8 mouse cellular contexts compared by ENCODE assay signal in genomic region chr7:13038621-13039169, GRCm38 (mm10). TPM values are rescaled to one million over a fixed set of nuclear protein-coding genes. Genes with fewer than 3 reads are reported as not detected.
DNase-seq lines count a peak whose midpoint lies in the region; ATAC-seq and TF ChIP-seq lines count a peak whose summit lies in the region.

No protein-coding gene starts in this region.

- TF ChIP-seq CTCF in ES-Bruce4 (IDR thresholded peaks at IDR 0.05; ENCODE audit: low read depth, low read length) = no peak
- no peak for TF ChIP-seq CTCF in forebrain, postnatal 0 days (IDR thresholded peaks at IDR 0.05; ENCODE audit: low read depth)

- peak overlapping the region; percentile 75 for H3K4me2 ChIP-seq in forebrain, postnatal 0 days (ENCODE audit: low read depth)
- H3K4me2 ChIP-seq in midbrain, embryonic 15.5 days = peak overlapping the region; percentile 75

- H3K27ac ChIP-seq in ES-Bruce4 (ENCODE audit: insufficient read depth, low read length) = peak overlapping the region; percentile 82
- H3K27ac ChIP-seq in forebrain, postnatal 0 days (ENCODE audit: low read depth, low read length) = peak overlapping the region; percentile 99
- H3K27ac ChIP-seq in midbrain, embryonic 15.5 days = peak overlapping the region; percentile 100

- H3K4me3 ChIP-seq in ES-Bruce4 (ENCODE audit: low read depth, low read length) = peak overlapping the region; percentile 82
- peak overlapping the region; percentile 90 for H3K4me3 ChIP-seq in forebrain, postnatal 0 days (ENCODE audit: low read depth, low read length)
- H3K4me3 ChIP-seq in midbrain, embryonic 15.5 days = peak overlapping the region; percentile 79

- peak overlapping the region; percentile 78 for H3K9ac ChIP-seq in ES-Bruce4 (ENCODE audit: low read depth, poor library complexity, severe bottlenecking)
- peak overlapping the region; percentile 94 for H3K9ac ChIP-seq in forebrain, postnatal 0 days
- peak overlapping the region; percentile 99 for H3K9ac ChIP-seq in midbrain, embryonic 15.5 days

- H3K36me3 ChIP-seq in ES-Bruce4 (ENCODE audit: control insufficient read depth, insufficient read depth, low read length, poor library complexity, severe bottlenecking) = peaks cover 9% of the 10 kb centered on the region; the same call in 1 of the 2 replicates
- peaks cover 18% of the 10 kb centered on the region for H3K36me3 ChIP-seq in forebrain, postnatal 0 days (ENCODE audit: insufficient read depth)
- peaks cover 12% of the 10 kb centered on the region; the same call in 1 of the 2 replicates for H3K36me3 ChIP-seq in midbrain, embryonic 15.5 days (replicated peaks)

- WGBS in forebrain, postnatal 0 days = 21% methylated on average over 15 of the region's 15 CpGs
- 19% methylated on average over 15 of the region's 15 CpGs for WGBS in midbrain, embryonic 15.5 days

- no peak for TF ChIP-seq EP300 in ES-Bruce4 (IDR thresholded peaks at IDR 0.05; ENCODE audit: insufficient read depth, low read depth, low read length)

- intact Hi-C loops in gastrocnemius, postnatal 14 days (cut with DNase I; ENCODE audit: low total_unique reads) = no loop called here

- ATAC-seq in forebrain, postnatal 0 days = no peak
- 0 out of 2 replicates have a peak, but pooled peaks have one; percentile 0 for ATAC-seq in midbrain, embryonic 15.5 days (replicated peaks)

- H3K9me3 ChIP-seq in ES-Bruce4 (replicated peaks; ENCODE audit: control insufficient read depth, insufficient read depth, low read length, poor library complexity, severe bottlenecking) = no peaks in the 10 kb centered on the region
- H3K9me3 ChIP-seq in forebrain, postnatal 0 days (ENCODE audit: low read length) = no peaks in the 10 kb centered on the region
- H3K9me3 ChIP-seq in midbrain, embryonic 15.5 days = no peaks in the 10 kb centered on the region

- peak; percentile 89 for DNase-seq in 416B (ENCODE audit: low read depth)
- no peak for DNase-seq in forebrain, postnatal 0 days
- peak; percentile 46 to 67 for DNase-seq in kidney, postnatal 36 days
- DNase-seq in layer of hippocampus, postnatal 14 days (ENCODE audit: low spot score in 2 of 2) = no peak
- DNase-seq in gastrocnemius, postnatal 14 days = no peak
- DNase-seq in embryo, embryonic 9.5 days (ENCODE audit: extremely low spot score) = no peak

- TF ChIP-seq POLR2A in ES-Bruce4 (IDR thresholded peaks at IDR 0.05; ENCODE audit: insufficient read depth, low read length) = no peak

- H3K27me3 ChIP-seq in ES-Bruce4 (ENCODE audit: control insufficient read depth, insufficient read depth, low read length, poor library complexity, severe bottlenecking) = no peaks in the 10 kb centered on the region
- 0 out of 2 replicates have a peak, but pooled peaks cover 4% of the 10 kb centered on the region for H3K27me3 ChIP-seq in forebrain, postnatal 0 days (ENCODE audit: insufficient read depth, low read length)
- peaks cover 23% of the 10 kb centered on the region for H3K27me3 ChIP-seq in midbrain, embryonic 15.5 days (replicated peaks)

- H3K4me1 ChIP-seq in ES-Bruce4 (ENCODE audit: control insufficient read depth, insufficient read depth, low read length) = no peaks in the 10 kb centered on the region
- peaks cover 16% of the 10 kb centered on the region for H3K4me1 ChIP-seq in forebrain, postnatal 0 days (ENCODE audit: insufficient read depth)
- H3K4me1 ChIP-seq in midbrain, embryonic 15.5 days = peaks cover 44% of the 10 kb centered on the region

RNA-seq across cellular contexts. Expression of gene Ube2m, which starts 0.6 kb away (rescaled TPM):
- polyA plus RNA-seq in ES-Bruce4 (2011; ENCODE audit: insufficient read depth, insufficient read length, low read depth, missing spikeins) = 195 and 239 TPM in 2 replicates
- total RNA-seq in forebrain, postnatal 0 days (2014; rRNA removed) = 336 and 344 TPM in 2 replicates
- 130 and 132 TPM in 2 replicates for polyA plus RNA-seq in forebrain, postnatal 0 days (2015; fragmentation: Nextera tagmentation; extraction: Ambion mirVana)
- 141 and 162 TPM in 2 replicates for polyA plus RNA-seq in midbrain, embryonic 15.5 days (2015; fragmentation: Nextera tagmentation; extraction: Ambion mirVana)
- 100 to 1,000 TPM; 199 to 212 TPM for total RNA-seq in layer of hippocampus, postnatal 14 days (2021)
- 100 to 1,000 TPM; 141 to 149 TPM for total RNA-seq in gastrocnemius, postnatal 14 days (2021)

RNA-seq across cellular contexts. Expression of gene Chmp2a, which starts 4.1 kb away (rescaled TPM):
- polyA plus RNA-seq in ES-Bruce4 (2011; ENCODE audit: insufficient read depth, insufficient read length, low read depth, missing spikeins) = 153 and 159 TPM in 2 replicates
- 131 and 160 TPM in 2 replicates for total RNA-seq in forebrain, postnatal 0 days (2014; rRNA removed)
- polyA plus RNA-seq in forebrain, postnatal 0 days (2015; fragmentation: Nextera tagmentation; extraction: Ambion mirVana) = 210 and 239 TPM in 2 replicates
- 188 TPM in 2 replicates for polyA plus RNA-seq in midbrain, embryonic 15.5 days (2015; fragmentation: Nextera tagmentation; extraction: Ambion mirVana)
- 100 to 1,000 TPM; 143 to 149 TPM for total RNA-seq in layer of hippocampus, postnatal 14 days (2021)
- 100 to 1,000 TPM in 1 of 2 experiments, 10 to 100 TPM in 1; 95.6 to 103 TPM for total RNA-seq in gastrocnemius, postnatal 14 days (2021)

RNA-seq across cellular contexts. Expression of gene Mzf1, which starts 15.9 kb away (rescaled TPM):
- 0.90 and 0.93 TPM in 2 replicates for polyA plus RNA-seq in ES-Bruce4 (2011; ENCODE audit: insufficient read depth, insufficient read length, low read depth, missing spikeins)
- 11.8 and 15.1 TPM in 2 replicates for total RNA-seq in forebrain, postnatal 0 days (2014; rRNA removed)
- 10.1 and 12.9 TPM in 2 replicates for polyA plus RNA-seq in forebrain, postnatal 0 days (2015; fragmentation: Nextera tagmentation; extraction: Ambion mirVana)
- 10.7 and 11.4 TPM in 2 replicates for polyA plus RNA-seq in midbrain, embryonic 15.5 days (2015; fragmentation: Nextera tagmentation; extraction: Ambion mirVana)
- total RNA-seq in layer of hippocampus, postnatal 14 days (2021) = 10 to 100 TPM; 13.7 to 17.4 TPM
- total RNA-seq in gastrocnemius, postnatal 14 days (2021) = under 1 TPM; 0.80 to 0.98 TPM

RNA-seq across cellular contexts. Expression of gene Zbtb45, which starts 28.9 kb away (rescaled TPM):
- polyA plus RNA-seq in ES-Bruce4 (2011; ENCODE audit: insufficient read depth, insufficient read length, low read depth, missing spikeins) = 14.0 and 22.7 TPM in 2 replicates
- total RNA-seq in forebrain, postnatal 0 days (2014; rRNA removed) = 32.8 and 33.3 TPM in 2 replicates
- polyA plus RNA-seq in forebrain, postnatal 0 days (2015; fragmentation: Nextera tagmentation; extraction: Ambion mirVana) = 25.0 and 29.3 TPM in 2 replicates
- 45.9 and 46.7 TPM in 2 replicates for polyA plus RNA-seq in midbrain, embryonic 15.5 days (2015; fragmentation: Nextera tagmentation; extraction: Ambion mirVana)
- 10 to 100 TPM; 27.8 to 30.9 TPM for total RNA-seq in layer of hippocampus, postnatal 14 days (2021)
- total RNA-seq in gastrocnemius, postnatal 14 days (2021) = 1 to 10 TPM; 4.7 to 5.1 TPM

RNA-seq across cellular contexts. Expression of gene Trim28, which starts 39.8 kb away (rescaled TPM):
- 1,087 and 1,151 TPM in 2 replicates for polyA plus RNA-seq in ES-Bruce4 (2011; ENCODE audit: insufficient read depth, insufficient read length, low read depth, missing spikeins)
- 430 and 485 TPM in 2 replicates for total RNA-seq in forebrain, postnatal 0 days (2014; rRNA removed)
- polyA plus RNA-seq in forebrain, postnatal 0 days (2015; fragmentation: Nextera tagmentation; extraction: Ambion mirVana) = 209 and 211 TPM in 2 replicates
- polyA plus RNA-seq in midbrain, embryonic 15.5 days (2015; fragmentation: Nextera tagmentation; extraction: Ambion mirVana) = 229 and 258 TPM in 2 replicates
- 100 to 1,000 TPM; 236 to 244 TPM for total RNA-seq in layer of hippocampus, postnatal 14 days (2021)
- 10 to 100 TPM; 67.0 to 85.9 TPM for total RNA-seq in gastrocnemius, postnatal 14 days (2021)

Comparison
In these comparisons a context has a peak if more than half of its experiments do, and no peak if none do; other contexts are left out.
1. DNase-seq: peak in 416B (single experiment) and kidney, postnatal 36 days (2 of 2); none in forebrain, postnatal 0 days (single experiment), layer of hippocampus, postnatal 14 days (0 of 2), gastrocnemius, postnatal 14 days (single experiment) and embryo, embryonic 9.5 days (single experiment).
2. Peak in every context shown above with its lines, with median percentiles within 50 percentile points of each other: H3K27ac ChIP-seq, H3K4me3 ChIP-seq and H3K9ac ChIP-seq.